Mouse (Mus musculus): Measurements from ENCODE around the gene Sec24b.

Gene Sec24b

GRCm38 (mm10) chr3:129970529-129971515, 90.5 kb downstream of the Sec24b start:
- DNase-seq = peak; percentile 44 to 46

GRCm38 (mm10) chr3:129969432-129970395, 91.6 kb downstream of the Sec24b start, which contains the start of gene Mcub:
Mcub (minus strand) TSS chr3:129970206.
- peak; percentile 64 to 67 for DNase-seq

- DNase-seq = no peak
Measured at GRCm38 (mm10) chr3:129969031-129969430, 92.3 kb downstream of the Sec24b start.

- DNase-seq = no peak
Measured at GRCm38 (mm10) chr3:129967874-129968273, 93.5 kb downstream of the Sec24b start.

- DNase-seq = no peak
Measured at GRCm38 (mm10) chr3:129964681-129965080, 96.7 kb downstream of the Sec24b start.

- no peak for DNase-seq
Measured at GRCm38 (mm10) chr3:129962533-129962932, 98.8 kb downstream of the Sec24b start.

GRCm38 (mm10) chr3:129953296-129953695, 108.1 kb downstream of the Sec24b start:
- no peak for DNase-seq

GRCm38 (mm10) chr3:129949158-129949773, 112.1 kb downstream of the Sec24b start:
- no peak for DNase-seq

- peak; percentile 44 to 45 for DNase-seq
Measured at GRCm38 (mm10) chr3:129948359-129948758, 113.0 kb downstream of the Sec24b start.

GRCm38 (mm10) chr3:129946217-129946914, 115.0 kb downstream of the Sec24b start:
- DNase-seq = no peak

GRCm38 (mm10) chr3:129943813-129944212, 117.5 kb downstream of the Sec24b start:
- DNase-seq = peak in 1 of 2 experiments; percentile 28

- DNase-seq = no peak
Measured at GRCm38 (mm10) chr3:129941291-129941690, 120.1 kb downstream of the Sec24b start.

GRCm38 (mm10) chr3:129940780-129941179, 120.6 kb downstream of the Sec24b start:
- no peak for DNase-seq

- DNase-seq = no peak
Measured at GRCm38 (mm10) chr3:129939058-129939457, 122.3 kb downstream of the Sec24b start.

- DNase-seq = peak; percentile 36 to 44
Measured at GRCm38 (mm10) chr3:129937848-129938247, 123.5 kb downstream of the Sec24b start.

GRCm38 (mm10) chr3:129936561-129936960, 124.8 kb downstream of the Sec24b start:
- peak; percentile 15 to 34 for DNase-seq
